Mouse (Mus musculus): Measurements from ENCODE around the gene Exog. TPM values are rescaled to one million over a fixed set of nuclear protein-coding genes. Genes with fewer than 3 reads are reported as not detected.

Gene Exog
- polyA plus RNA-seq, 1 experiment from 2014 or later, result 6.9 TPM

- H3K9me3 ChIP-seq (ENCODE audit: low read length), result no peaks in the 10 kb centered on the region
- ATAC-seq, result no peak
- H3K4me2 ChIP-seq (replicated peaks; ENCODE audit: low read depth, low read length), result no peak overlapping the region
- DNase-seq (ENCODE audit: low spot score), result no peak
- H3K27me3 ChIP-seq (replicated peaks; ENCODE audit: insufficient read depth, low read length), result no peaks in the 10 kb centered on the region
- WGBS, result 66% methylated on average over 11 of the region's 11 CpGs
- H3K27ac ChIP-seq (ENCODE audit: low read length), result no peak overlapping the region
- no peaks in the 10 kb centered on the region for H3K36me3 ChIP-seq (ENCODE audit: insufficient read depth, low read length)
- no peak overlapping the region for H3K9ac ChIP-seq (replicated peaks; ENCODE audit: low read depth)
- TF ChIP-seq EP300 (IDR thresholded peaks at IDR 0.05), result no peak
- no peak for TF ChIP-seq CTCF (IDR thresholded peaks at IDR 0.05)
- peaks cover 3% of the 10 kb centered on the region; the same call in 1 of the 2 replicates for H3K4me1 ChIP-seq (ENCODE audit: insufficient read depth, low read depth, low read length)
- no peak overlapping the region for H3K4me3 ChIP-seq (ENCODE audit: low read depth, low read length)
Measured at GRCm38 (mm10) chr9:119478345-119478744, 33.6 kb downstream of the Exog start.

- Histone ChIP-seq H3K4me1 (ENCODE audit: insufficient read depth, low read depth, low read length) (peaks cover 3% of the 10 kb centered on the region; the same call in 1 of the 2 replicates), H3K27ac (ENCODE audit: low read length) (no peak overlapping the region), H3K36me3 (ENCODE audit: insufficient read depth, low read length) (no peaks in the 10 kb centered on the region), H3K4me3 (ENCODE audit: low read depth, low read length) (no peak overlapping the region), H3K4me2 (replicated peaks; ENCODE audit: low read depth, low read length) (no peak overlapping the region), H3K9ac (replicated peaks; ENCODE audit: low read depth) (no peak overlapping the region), H3K27me3 (replicated peaks; ENCODE audit: insufficient read depth, low read length) (no peaks in the 10 kb centered on the region), H3K9me3 (ENCODE audit: low read length) (no peaks in the 10 kb centered on the region)
- ATAC-seq (peak; percentile 34; the same call in 1 of the 2 replicates), DNase-seq (ENCODE audit: low spot score) (peak; percentile 15)
- 33% methylated on average over 8 of the region's 8 CpGs for WGBS
- no peak for TF ChIP-seq EP300 (IDR thresholded peaks at IDR 0.05)
- TF ChIP-seq CTCF (IDR thresholded peaks at IDR 0.05), result no peak
Measured at GRCm38 (mm10) chr9:119479297-119479696, 34.6 kb downstream of the Exog start.

GRCm38 (mm10) chr9:119481612-119482011 lies 36.9 kb downstream of the Exog start:
- H3K4me3 ChIP-seq (ENCODE audit: low read depth, low read length), result no peak overlapping the region
- DNase-seq (ENCODE audit: low spot score) (no peak), ATAC-seq (no peak)
- no peaks in the 10 kb centered on the region for H3K4me1 ChIP-seq (ENCODE audit: insufficient read depth, low read depth, low read length)
- no peak overlapping the region for H3K4me2 ChIP-seq (replicated peaks; ENCODE audit: low read depth, low read length)
- no peak overlapping the region for H3K27ac ChIP-seq (ENCODE audit: low read length)
- no peaks in the 10 kb centered on the region for H3K36me3 ChIP-seq (ENCODE audit: insufficient read depth, low read length)
- no peaks in the 10 kb centered on the region for H3K9me3 ChIP-seq (ENCODE audit: low read length)
- no peak for TF ChIP-seq EP300 (IDR thresholded peaks at IDR 0.05)
- no peak for TF ChIP-seq CTCF (IDR thresholded peaks at IDR 0.05)
- 79% methylated on average over 4 of the region's 4 CpGs for WGBS
- H3K9ac ChIP-seq (replicated peaks; ENCODE audit: low read depth), result no peak overlapping the region
- no peaks in the 10 kb centered on the region for H3K27me3 ChIP-seq (replicated peaks; ENCODE audit: insufficient read depth, low read length)

GRCm38 (mm10) chr9:119483554-119484353 lies 39.0 kb downstream of the Exog start:
- Histone ChIP-seq H3K4me3 (ENCODE audit: low read depth, low read length) (no peak overlapping the region), H3K36me3 (ENCODE audit: insufficient read depth, low read length) (no peaks in the 10 kb centered on the region), H3K4me2 (replicated peaks; ENCODE audit: low read depth, low read length) (no peak overlapping the region), H3K9ac (replicated peaks; ENCODE audit: low read depth) (no peak overlapping the region), H3K4me1 (ENCODE audit: insufficient read depth, low read depth, low read length) (no peaks in the 10 kb centered on the region), H3K27me3 (replicated peaks; ENCODE audit: insufficient read depth, low read length) (no peaks in the 10 kb centered on the region), H3K27ac (ENCODE audit: low read length) (no peak overlapping the region), H3K9me3 (ENCODE audit: low read length) (no peaks in the 10 kb centered on the region)
- DNase-seq (ENCODE audit: low spot score) (no peak), ATAC-seq (peak; percentile 46)
- WGBS, result 46% methylated on average over 23 of the region's 23 CpGs
- TF ChIP-seq EP300 (IDR thresholded peaks at IDR 0.05), result no peak
- no peak for TF ChIP-seq CTCF (IDR thresholded peaks at IDR 0.05)

GRCm38 (mm10) chr9:119484420-119484819 lies 39.7 kb downstream of the Exog start:
- Histone ChIP-seq H3K4me1 (ENCODE audit: insufficient read depth, low read depth, low read length) (no peaks in the 10 kb centered on the region), H3K9me3 (ENCODE audit: low read length) (no peaks in the 10 kb centered on the region), H3K27ac (ENCODE audit: low read length) (no peak overlapping the region), H3K27me3 (replicated peaks; ENCODE audit: insufficient read depth, low read length) (no peaks in the 10 kb centered on the region), H3K9ac (replicated peaks; ENCODE audit: low read depth) (no peak overlapping the region), H3K4me3 (ENCODE audit: low read depth, low read length) (no peak overlapping the region), H3K36me3 (ENCODE audit: insufficient read depth, low read length) (no peaks in the 10 kb centered on the region), H3K4me2 (replicated peaks; ENCODE audit: low read depth, low read length) (no peak overlapping the region)
- DNase-seq (ENCODE audit: low spot score), result no peak
- no peak for ATAC-seq
- TF ChIP-seq EP300 (IDR thresholded peaks at IDR 0.05), result no peak
- no peak for TF ChIP-seq CTCF (IDR thresholded peaks at IDR 0.05)
- 64% methylated on average over 9 of the region's 9 CpGs for WGBS

- Histone ChIP-seq H3K27ac (ENCODE audit: low read length) (no peak overlapping the region), H3K27me3 (replicated peaks; ENCODE audit: insufficient read depth, low read length) (no peaks in the 10 kb centered on the region), H3K4me1 (ENCODE audit: insufficient read depth, low read depth, low read length) (no peaks in the 10 kb centered on the region), H3K4me2 (replicated peaks; ENCODE audit: low read depth, low read length) (no peak overlapping the region), H3K9me3 (ENCODE audit: low read length) (no peaks in the 10 kb centered on the region), H3K9ac (replicated peaks; ENCODE audit: low read depth) (no peak overlapping the region), H3K4me3 (ENCODE audit: low read depth, low read length) (no peak overlapping the region), H3K36me3 (ENCODE audit: insufficient read depth, low read length) (no peaks in the 10 kb centered on the region)
- TF ChIP-seq CTCF (IDR thresholded peaks at IDR 0.05), result no peak
- DNase-seq (ENCODE audit: low spot score) (no peak), ATAC-seq (no peak)
- WGBS, result 83% methylated on average over 13 of the region's 13 CpGs
Measured at GRCm38 (mm10) chr9:119484868-119485267, 40.1 kb downstream of the Exog start.
